In the genomic region with DNA sequence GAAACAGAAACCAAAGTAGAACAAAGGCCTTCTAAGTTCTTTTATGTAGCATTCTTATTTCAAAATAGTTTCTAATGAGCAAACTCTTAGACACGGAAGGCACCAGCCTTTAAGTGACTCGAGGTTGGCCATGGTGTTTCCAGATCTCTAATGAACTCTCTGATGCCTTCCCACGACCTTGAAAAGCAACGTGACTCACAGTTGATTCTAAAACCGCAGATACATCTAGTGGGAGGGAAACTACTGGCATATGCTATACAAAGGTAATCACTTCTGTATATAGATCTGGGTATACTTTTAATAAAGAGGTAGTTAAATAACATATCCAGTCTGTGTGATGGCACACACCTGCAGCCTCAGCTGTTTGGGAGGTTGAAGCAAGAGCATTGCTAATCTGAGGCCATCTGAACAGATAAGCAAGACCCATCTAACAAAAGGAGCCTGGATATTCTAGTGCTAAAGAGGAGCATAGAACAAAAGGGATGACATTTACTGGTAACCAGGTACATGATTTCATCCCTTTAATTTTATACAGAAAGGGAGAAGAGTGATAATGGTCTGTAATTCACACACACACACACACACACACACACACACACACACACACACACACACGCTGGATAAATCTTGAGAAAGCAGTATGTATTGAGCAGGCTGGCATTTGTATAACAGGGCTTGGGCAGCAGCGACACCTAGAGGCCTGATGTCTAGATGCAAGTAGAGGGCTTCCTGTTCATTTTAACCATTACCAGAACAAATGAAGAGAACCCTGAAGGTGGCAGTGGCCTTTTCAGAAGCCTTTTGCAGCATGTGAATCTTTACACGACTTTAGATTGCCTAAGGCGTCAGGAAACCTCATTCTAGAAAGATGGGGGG, we compare ENCODE assay signal across 9 mouse cellular contexts.
DNase-seq lines count a peak whose midpoint lies in the region; ATAC-seq and TF ChIP-seq lines count a peak whose summit lies in the region.
"Had no signal": no experiment of that assay in that cellular context is flagged by ENCODE, and none has a peak within 500 bp of the region (broad histone marks: within the 10 kb centered on the region; RNA-seq: fewer than 3 reads in every experiment).

No protein-coding gene starts in this region.

- peak; percentile 97 for ATAC-seq in CD4-positive, CD25-positive, alpha-beta regulatory T cell, adult 4 months
- ATAC-seq in embryonic facial prominence, embryonic 15.5 days (ENCODE audit: insufficient number of reproducible peaks, low FRiP score, low TSS enrichment, low read depth) = 0 out of 2 replicates have a peak, but pooled peaks have one; percentile 24
- ATAC-seq in heart, postnatal 0 days (ENCODE audit: insufficient read depth, low read depth) = peak; percentile 69
- ATAC-seq in liver, postnatal 0 days = peak; percentile 55; the same call in 1 of the 2 replicates

- H3K4me2 ChIP-seq in embryonic facial prominence, embryonic 15.5 days (replicated peaks) = no peak overlapping the region
- H3K4me2 ChIP-seq in heart, postnatal 0 days (ENCODE audit: low read depth, low read length) = no peak overlapping the region
- no peak overlapping the region for H3K4me2 ChIP-seq in liver, postnatal 0 days (ENCODE audit: low read depth, low read length)
- H3K4me2 ChIP-seq: heart, embryonic 15.5 days had no signal

- peak; percentile 75 for TF ChIP-seq CTCF in bone marrow, adult 2 months (IDR thresholded peaks at IDR 0.05; ENCODE audit: control insufficient read depth, insufficient read depth, low read length)
- peak; percentile 94 for TF ChIP-seq CTCF in heart, postnatal 0 days (IDR thresholded peaks at IDR 0.05; ENCODE audit: low read depth)
- peak; percentile 90 for TF ChIP-seq CTCF in liver, postnatal 0 days (IDR thresholded peaks at IDR 0.05; ENCODE audit: low read depth)
- no peak for TF ChIP-seq CTCF in thymus, adult 2 months (IDR thresholded peaks at IDR 0.05; ENCODE audit: borderline replicate concordance, control insufficient read depth, extremely low read depth, insufficient read depth, low read length, poor library complexity)

- TF ChIP-seq POLR2A in bone marrow, adult 2 months (IDR thresholded peaks at IDR 0.05; ENCODE audit: borderline replicate concordance, control insufficient read depth, low read depth, low read length) = no peak
- no peak for TF ChIP-seq POLR2A in thymus, adult 2 months (IDR thresholded peaks at IDR 0.05; ENCODE audit: control insufficient read depth, extremely low read depth, insufficient read depth, low read length, poor library complexity)

- H3K9me3 ChIP-seq in embryonic facial prominence, embryonic 15.5 days (replicated peaks) = no peaks in the 10 kb centered on the region
- no peaks in the 10 kb centered on the region for H3K9me3 ChIP-seq in heart, postnatal 0 days (replicated peaks; ENCODE audit: control insufficient read depth, low read length)
- no peaks in the 10 kb centered on the region for H3K9me3 ChIP-seq in liver, postnatal 0 days (ENCODE audit: low read length)
- H3K9me3 ChIP-seq: heart, embryonic 15.5 days had no signal

- no peaks in the 10 kb centered on the region for H3K27me3 ChIP-seq in embryonic facial prominence, embryonic 15.5 days
- H3K27me3 ChIP-seq in heart, postnatal 0 days (ENCODE audit: control insufficient read depth, insufficient read depth, low read length) = no peaks in the 10 kb centered on the region
- H3K27me3 ChIP-seq in liver, postnatal 0 days (ENCODE audit: insufficient read depth, low read length) = no peaks in the 10 kb centered on the region
- H3K27me3 ChIP-seq in thymus, adult 2 months (ENCODE audit: control insufficient read depth, insufficient read depth, low read length) = no peaks in the 10 kb centered on the region
- H3K27me3 ChIP-seq: heart, embryonic 15.5 days had no signal

- no peak overlapping the region for H3K27ac ChIP-seq in bone marrow, adult 2 months (ENCODE audit: control insufficient read depth, insufficient read depth, low read depth, low read length, poor library complexity)
- H3K27ac ChIP-seq in embryonic facial prominence, embryonic 15.5 days (replicated peaks) = no peak overlapping the region
- H3K27ac ChIP-seq in heart, postnatal 0 days (ENCODE audit: low read depth) = no peak overlapping the region
- H3K27ac ChIP-seq in liver, postnatal 0 days (ENCODE audit: low read depth) = no peak overlapping the region
- H3K27ac ChIP-seq in thymus, adult 2 months (ENCODE audit: control insufficient read depth, insufficient read depth, low read length) = no peak overlapping the region
- H3K27ac ChIP-seq: heart, embryonic 15.5 days had no signal

- no peak for TF ChIP-seq EP300 in heart, postnatal 0 days (IDR thresholded peaks at IDR 0.05; ENCODE audit: low read depth)
- no peak for TF ChIP-seq EP300 in liver, postnatal 0 days (IDR thresholded peaks at IDR 0.05; ENCODE audit: low read depth)

- peak; percentile 77 for DNase-seq in heart, postnatal 0 days (ENCODE audit: low spot score)
- peak; percentile 79 to 87 for DNase-seq in kidney, postnatal 25 days
- DNase-seq in liver, postnatal 0 days = peak; percentile 80
- peak; percentile 51 for DNase-seq in ovary, adult 18-20 months (ENCODE audit: low spot score)
- DNase-seq in thymus, adult 2 months = peak; percentile 62

- H3K36me3 ChIP-seq in embryonic facial prominence, embryonic 15.5 days = no peaks in the 10 kb centered on the region
- no peaks in the 10 kb centered on the region for H3K36me3 ChIP-seq in heart, postnatal 0 days (replicated peaks; ENCODE audit: control insufficient read depth, insufficient read depth, low read length)
- H3K36me3 ChIP-seq in liver, postnatal 0 days (replicated peaks; ENCODE audit: insufficient read depth, low read length) = no peaks in the 10 kb centered on the region
- no peaks in the 10 kb centered on the region for H3K36me3 ChIP-seq in thymus, adult 2 months (ENCODE audit: control insufficient read depth, insufficient read depth, low read length)
- H3K36me3 ChIP-seq: heart, embryonic 15.5 days had no signal

- H3K4me3 ChIP-seq in bone marrow, adult 2 months (replicated peaks; ENCODE audit: control insufficient read depth, low read depth, low read length) = no peak overlapping the region
- H3K4me3 ChIP-seq in embryonic facial prominence, embryonic 15.5 days (replicated peaks) = no peak overlapping the region
- H3K4me3 ChIP-seq in heart, postnatal 0 days (ENCODE audit: low read depth, low read length) = no peak overlapping the region
- no peak overlapping the region for H3K4me3 ChIP-seq in liver, postnatal 0 days (ENCODE audit: low read depth, low read length)
- no peak overlapping the region for H3K4me3 ChIP-seq in thymus, adult 2 months (ENCODE audit: control insufficient read depth, insufficient read depth, low read length)
- H3K4me3 ChIP-seq: heart, embryonic 15.5 days had no signal

- WGBS in bone marrow, adult 2 months = 34% methylated on average over 9 of the region's 9 CpGs
- WGBS in embryonic facial prominence, embryonic 15.5 days = 39% methylated on average over 9 of the region's 9 CpGs
- 32% methylated on average over 9 of the region's 9 CpGs for WGBS in heart, postnatal 0 days
- WGBS in liver, postnatal 0 days (ENCODE audit: insufficient replicate concordance) = 30% methylated on average over 9 of the region's 9 CpGs
- WGBS in thymus, adult 2 months = 44% methylated on average over 9 of the region's 9 CpGs

- H3K4me1 ChIP-seq in bone marrow, adult 2 months (ENCODE audit: control insufficient read depth, insufficient read depth, low read length) = no peaks in the 10 kb centered on the region
- peaks cover 15% of the 10 kb centered on the region for H3K4me1 ChIP-seq in embryonic facial prominence, embryonic 15.5 days
- no peaks in the 10 kb centered on the region for H3K4me1 ChIP-seq in heart, postnatal 0 days (ENCODE audit: control insufficient read depth, insufficient read depth)
- no peaks in the 10 kb centered on the region for H3K4me1 ChIP-seq in liver, postnatal 0 days (ENCODE audit: insufficient read depth)
- no peaks in the 10 kb centered on the region for H3K4me1 ChIP-seq in thymus, adult 2 months (replicated peaks; ENCODE audit: control insufficient read depth, insufficient read depth, low read length)

- H3K9ac ChIP-seq in embryonic facial prominence, embryonic 15.5 days = no peak overlapping the region
- H3K9ac ChIP-seq in heart, postnatal 0 days (replicated peaks; ENCODE audit: low read depth, low read length) = no peak overlapping the region
- no peak overlapping the region for H3K9ac ChIP-seq in liver, postnatal 0 days (replicated peaks)
- H3K9ac ChIP-seq: heart, embryonic 15.5 days had no signal

Comparison
In these comparisons a context has a peak if more than half of its experiments do, and no peak if none do; other contexts are left out.
1. ATAC-seq: peak in every context shown above with its lines; median percentile 97 in CD4-positive, CD25-positive, alpha-beta regulatory T cell, adult 4 months; 69 in heart, postnatal 0 days; 55 in liver, postnatal 0 days; 24 in embryonic facial prominence, embryonic 15.5 days.